ENCODE assay signal across 8 mouse cellular contexts in the genomic region with DNA sequence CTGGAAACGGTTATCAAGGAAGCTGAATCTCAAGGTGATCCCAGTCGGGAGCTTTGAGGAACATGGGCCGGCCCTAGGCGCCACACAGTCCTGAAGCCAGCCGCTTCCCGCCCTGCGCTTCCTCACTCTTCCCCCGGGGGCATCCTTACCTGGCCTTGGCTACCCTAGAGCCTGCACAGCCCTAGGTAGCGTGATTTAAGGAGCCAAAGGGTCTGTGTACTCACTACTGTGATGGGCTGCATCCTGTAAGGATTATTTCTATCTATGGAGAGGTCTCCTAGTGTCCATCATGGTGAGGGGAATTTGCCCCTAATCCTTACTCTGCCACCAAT. TPM values are rescaled to one million over a fixed set of nuclear protein-coding genes. Genes with fewer than 3 reads are reported as not detected.
DNase-seq lines count a peak whose midpoint lies in the region; ATAC-seq and TF ChIP-seq lines count a peak whose summit lies in the region.

No protein-coding gene starts in this region.

- H3K27me3 ChIP-seq in heart, embryonic 12.5 days (replicated peaks), result no peaks in the 10 kb centered on the region
- H3K27me3 ChIP-seq in forebrain, embryonic 12.5 days, result no peaks in the 10 kb centered on the region
- no peaks in the 10 kb centered on the region for H3K27me3 ChIP-seq in liver, embryonic 14.5 days (ENCODE audit: control insufficient read depth, insufficient read depth, low read length)

- TF ChIP-seq EP300 in liver, embryonic 14.5 days (IDR thresholded peaks at IDR 0.05; ENCODE audit: low read depth), result no peak

- peak overlapping the region; percentile 65 for H3K4me3 ChIP-seq in heart, embryonic 12.5 days
- H3K4me3 ChIP-seq in forebrain, embryonic 12.5 days (replicated peaks), result peak overlapping the region; percentile 63
- H3K4me3 ChIP-seq in liver, embryonic 14.5 days (ENCODE audit: insufficient read depth in 1 of 2, low read depth in 2 of 2, low read length in 2 of 2), result peak overlapping the region; percentile 83 to 94

- intact Hi-C loops in heart, postnatal 25 days (cut with DNase I), result loop anchor here (10.0 kb wide), 1 partner anchor 245 kb away; the partner anchor contains the start of genes Atp6v1a and Naa50

- peak; percentile 93 for ATAC-seq in heart, embryonic 12.5 days (ENCODE audit: insufficient number of reproducible peaks, low FRiP score)
- peak; percentile 94 for ATAC-seq in forebrain, embryonic 12.5 days (ENCODE audit: low FRiP score)
- peak; percentile 87 for ATAC-seq in liver, embryonic 14.5 days (ENCODE audit: insufficient read depth)

- no peaks in the 10 kb centered on the region; the same call in 1 of the 2 replicates for H3K36me3 ChIP-seq in heart, embryonic 12.5 days
- H3K36me3 ChIP-seq in forebrain, embryonic 12.5 days (replicated peaks), result no peaks in the 10 kb centered on the region
- H3K36me3 ChIP-seq in liver, embryonic 14.5 days (replicated peaks; ENCODE audit: control insufficient read depth, insufficient read depth, low read depth), result no peaks in the 10 kb centered on the region

- H3K9ac ChIP-seq in heart, embryonic 12.5 days, result peak overlapping the region; percentile 86
- peak overlapping the region; percentile 73 for H3K9ac ChIP-seq in forebrain, embryonic 12.5 days
- H3K9ac ChIP-seq in liver, embryonic 14.5 days (replicated peaks), result peak overlapping the region; percentile 79

- no peaks in the 10 kb centered on the region for H3K9me3 ChIP-seq in heart, embryonic 12.5 days (replicated peaks)
- H3K9me3 ChIP-seq in forebrain, embryonic 12.5 days, result no peaks in the 10 kb centered on the region
- no peaks in the 10 kb centered on the region for H3K9me3 ChIP-seq in liver, embryonic 14.5 days (ENCODE audit: control insufficient read depth, low read length)

- TF ChIP-seq CTCF in liver, embryonic 14.5 days (IDR thresholded peaks at IDR 0.05; ENCODE audit: low read depth), result peak; percentile 73

- H3K4me1 ChIP-seq in heart, embryonic 12.5 days (replicated peaks), result peaks cover 11% of the 10 kb centered on the region
- H3K4me1 ChIP-seq in forebrain, embryonic 12.5 days, result peaks cover 10% of the 10 kb centered on the region
- H3K4me1 ChIP-seq in liver, embryonic 14.5 days (replicated peaks; ENCODE audit: control insufficient read depth in 2 of 2, insufficient read depth in 2 of 2, low read length in 1 of 2), result peaks cover 8% of the 10 kb centered on the region in 2 experiments

- WGBS in heart, embryonic 12.5 days, result 0% methylated on average over 9 of the region's 9 CpGs
- WGBS in forebrain, embryonic 12.5 days, result 2% methylated on average over 9 of the region's 9 CpGs
- WGBS in liver, embryonic 14.5 days (ENCODE audit: insufficient replicate concordance), result 0% methylated on average over 9 of the region's 9 CpGs

- peak overlapping the region; percentile 80 for H3K4me2 ChIP-seq in heart, embryonic 12.5 days
- peak overlapping the region; percentile 65 for H3K4me2 ChIP-seq in forebrain, embryonic 12.5 days
- H3K4me2 ChIP-seq in liver, embryonic 14.5 days (ENCODE audit: low read depth), result peak overlapping the region; percentile 92

- H3K27ac ChIP-seq in heart, embryonic 12.5 days (ENCODE audit: poor library complexity, severe bottlenecking), result peak overlapping the region; percentile 65
- H3K27ac ChIP-seq in forebrain, embryonic 12.5 days, result peak overlapping the region; percentile 73
- H3K27ac ChIP-seq in liver, embryonic 14.5 days, result peak overlapping the region; percentile 11

- no peak for DNase-seq in heart, postnatal 25 days (ENCODE audit: low spot score)
- DNase-seq in ES-CJ7 (ENCODE audit: low read depth, low spot score), result peak; percentile 85
- DNase-seq in liver, embryonic 14.5 days (ENCODE audit: low read depth in 3 of 3, low spot score in 3 of 3), result no peak
- DNase-seq in testis, postnatal 10 days (ENCODE audit: low spot score), result peak; percentile 81
- no peak for DNase-seq in spleen, postnatal 14 days (ENCODE audit: low spot score in 2 of 2)
- DNase-seq in layer of hippocampus, adult 9-11 months, result no peak

RNA-seq across cellular contexts. Expression of gene Ccdc191, which starts 0.4 kb away (rescaled TPM):
- 8.1 and 8.7 TPM in 2 replicates for polyA plus RNA-seq in heart, embryonic 12.5 days (2016; fragmentation: Nextera tagmentation; extraction: Ambion mirVana)
- total RNA-seq in heart, postnatal 25 days (2021), result 1 to 10 TPM; 2.2 to 3.3 TPM
- polyA plus RNA-seq in forebrain, embryonic 12.5 days (2016; fragmentation: Nextera tagmentation; extraction: Ambion mirVana), result 17.3 and 17.6 TPM in 2 replicates
- 0.49 and 0.92 TPM in 2 replicates for polyA plus RNA-seq in liver, embryonic 14.5 days (2012; rRNA removed)
- 1.8 and 2.6 TPM in 2 replicates for polyA plus RNA-seq in liver, embryonic 14.5 days (2014; fragmentation: Nextera tagmentation; extraction: Ambion mirVana)

RNA-seq across cellular contexts. Expression of gene Qtrt2, which starts 36.6 kb away (rescaled TPM):
- polyA plus RNA-seq in heart, embryonic 12.5 days (2016; fragmentation: Nextera tagmentation; extraction: Ambion mirVana), result 16.6 and 17.9 TPM in 2 replicates
- total RNA-seq in heart, postnatal 25 days (2021), result 10 to 100 TPM; 15.4 to 15.5 TPM
- 34.7 and 35.6 TPM in 2 replicates for polyA plus RNA-seq in forebrain, embryonic 12.5 days (2016; fragmentation: Nextera tagmentation; extraction: Ambion mirVana)
- 9.2 and 10.4 TPM in 2 replicates for polyA plus RNA-seq in liver, embryonic 14.5 days (2012; rRNA removed)
- polyA plus RNA-seq in liver, embryonic 14.5 days (2014; fragmentation: Nextera tagmentation; extraction: Ambion mirVana), result 7.2 and 8.4 TPM in 2 replicates

Comparison
In these comparisons a context has a peak if more than half of its experiments do, and no peak if none do; other contexts are left out.
1. H3K27ac ChIP-seq: peak in every context shown above with its lines; median percentile 73 in forebrain, embryonic 12.5 days; 65 in heart, embryonic 12.5 days; 11 in liver, embryonic 14.5 days.
2. DNase-seq: peak in ES-CJ7 (single experiment) and testis, postnatal 10 days (single experiment); none in heart, postnatal 25 days (single experiment), liver, embryonic 14.5 days (0 of 3), spleen, postnatal 14 days (0 of 2) and layer of hippocampus, adult 9-11 months (single experiment).
3. Peak in every context shown above with its lines, with median percentiles within 50 percentile points of each other: ATAC-seq, H3K4me2 ChIP-seq, H3K4me3 ChIP-seq and H3K9ac ChIP-seq.